Mouse (Mus musculus): Measurements from ENCODE around the gene Gmcl1.

DNA sequence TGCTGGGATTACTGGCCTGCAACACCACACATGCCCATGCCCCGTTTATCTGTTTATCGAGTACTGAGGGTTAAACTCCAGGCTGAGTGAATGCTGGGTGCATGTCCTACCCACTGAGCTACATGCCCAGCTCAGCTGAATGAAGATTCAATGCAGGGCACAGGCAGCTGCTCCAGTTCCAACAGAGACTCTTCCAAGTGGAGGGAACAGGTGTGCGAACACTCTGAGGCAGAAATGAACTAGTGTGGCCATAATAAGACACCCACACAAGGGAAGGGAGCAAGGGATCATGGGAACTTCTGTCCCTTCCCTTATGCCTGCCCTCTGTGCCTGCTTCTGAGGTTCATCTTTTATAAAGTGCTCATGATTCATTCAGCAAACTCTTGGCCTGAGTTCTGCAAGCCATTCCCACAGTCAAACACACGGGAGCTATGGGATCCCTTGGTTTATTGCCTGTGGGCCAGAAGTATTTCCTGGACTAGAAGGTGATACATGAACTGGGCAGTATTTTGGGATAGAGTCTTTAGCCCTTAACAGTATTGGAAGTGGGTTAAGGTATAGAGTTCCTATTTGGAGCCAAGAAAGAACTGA is 35.1 kb upstream of the Gmcl1 start:
- no peak for TF ChIP-seq CTCF (IDR thresholded peaks at IDR 0.05; ENCODE audit: borderline replicate concordance, extremely low read depth, insufficient read depth, insufficient read length)
- TF ChIP-seq POLR2A (IDR thresholded peaks at IDR 0.05; ENCODE audit: borderline replicate concordance, extremely low read depth, insufficient read depth, insufficient read length, poor library complexity, severe bottlenecking): no peak

Data from brain, embryonic 14.5 days (tissue).